Mouse (Mus musculus): Measurements from ENCODE around the gene Ccm2.

GRCm38 (mm10) chr11:6560655-6561360 lies 14.1 kb downstream of the Ccm2 start:
- TF ChIP-seq CTCF (IDR thresholded peaks at IDR 0.05; ENCODE audit: insufficient read depth, low read length) (no peak), POLR2A (IDR thresholded peaks at IDR 0.05; ENCODE audit: borderline replicate concordance, extremely low read depth, low read depth, low read length) (no peak)

All from lung, adult 2 months (tissue).